24 mouse cellular contexts compared by ENCODE assay signal in the genomic region with DNA sequence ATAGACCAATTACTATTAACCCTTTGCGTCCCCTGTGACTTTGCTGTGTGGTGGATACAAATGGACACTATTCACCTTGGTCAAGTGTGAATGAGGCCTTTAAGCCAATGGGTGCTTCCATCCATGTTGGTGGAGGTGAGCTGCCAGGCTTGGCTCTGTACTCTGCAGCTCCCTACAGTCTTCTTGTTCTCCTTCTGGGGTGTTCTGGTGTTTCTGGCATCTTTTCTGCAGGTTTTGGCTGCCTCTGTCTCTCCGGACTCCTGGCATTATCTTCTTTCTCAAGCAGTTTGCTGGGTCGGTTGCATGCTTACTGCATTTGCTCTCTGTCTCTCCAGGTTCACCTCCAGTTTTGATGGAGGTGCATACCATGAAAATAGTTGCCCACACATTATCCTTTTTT. TPM values are rescaled to one million over a fixed set of nuclear protein-coding genes. Genes with fewer than 3 reads are reported as not detected.
DNase-seq lines count a peak whose midpoint lies in the region; ATAC-seq and TF ChIP-seq lines count a peak whose summit lies in the region.
"Had no signal": no experiment of that assay in that cellular context is flagged by ENCODE, and none has a peak within 500 bp of the region (broad histone marks: within the 10 kb centered on the region; RNA-seq: fewer than 3 reads in every experiment).

No protein-coding gene starts in this region.

- peak; percentile 87 for DNase-seq in heart, adult 11 months
- DNase-seq in heart, postnatal 4 days, result no peak
- no peak for DNase-seq in liver, adult 2 months (ENCODE audit: extremely low read depth, low read depth, low spot score)
- DNase-seq in cerebellum, adult 9-10 months, result no peak
- DNase-seq: adrenal gland, adult 8-10 months; adrenal gland, postnatal 25 days; cerebellum, adult 18-20 months; cerebellum, adult 9-11 months; cerebellum, postnatal 25 days; gastrocnemius, postnatal 14 days; heart, adult 18-20 months had no signal

- peaks cover 28% of the 10 kb centered on the region for H3K4me1 ChIP-seq in forebrain, embryonic 13.5 days
- H3K4me1 ChIP-seq in forebrain, embryonic 12.5 days, result peaks cover 24% of the 10 kb centered on the region
- peaks cover 2% of the 10 kb centered on the region for H3K4me1 ChIP-seq in liver, adult 2 months (ENCODE audit: control insufficient read depth, insufficient read depth, low read length)
- no peaks in the 10 kb centered on the region for H3K4me1 ChIP-seq in liver, embryonic 12.5 days

- no peaks in the 10 kb centered on the region for H3K79me2 ChIP-seq in liver, adult 2 months (ENCODE audit: control insufficient read depth, insufficient read depth, low read length)

- H3K27me3 ChIP-seq in forebrain, embryonic 13.5 days, result no peaks in the 10 kb centered on the region
- no peaks in the 10 kb centered on the region for H3K27me3 ChIP-seq in forebrain, embryonic 12.5 days
- no peaks in the 10 kb centered on the region for H3K27me3 ChIP-seq in liver, adult 2 months (ENCODE audit: control insufficient read depth, insufficient read depth, low read length)
- peaks cover 2% of the 10 kb centered on the region; the same call in 1 of the 2 replicates for H3K27me3 ChIP-seq in liver, embryonic 12.5 days (replicated peaks)
- H3K27me3 ChIP-seq: embryonic facial prominence, embryonic 12.5 days; embryonic facial prominence, embryonic 15.5 days; hindbrain, embryonic 13.5 days; intestine, embryonic 15.5 days had no signal

- H3K36me3 ChIP-seq in forebrain, embryonic 13.5 days (ENCODE audit: poor library complexity, severe bottlenecking), result peaks cover 14% of the 10 kb centered on the region; the same call in 1 of the 2 replicates
- H3K36me3 ChIP-seq in forebrain, embryonic 12.5 days (replicated peaks), result peaks cover 19% of the 10 kb centered on the region
- H3K36me3 ChIP-seq in liver, adult 2 months (ENCODE audit: control insufficient read depth, insufficient read depth, low read length), result no peaks in the 10 kb centered on the region
- H3K36me3 ChIP-seq in liver, embryonic 12.5 days, result no peaks in the 10 kb centered on the region
- H3K36me3 ChIP-seq: embryonic facial prominence, embryonic 15.5 days; intestine, embryonic 15.5 days had no signal

- 0 out of 2 replicates have a peak, but pooled peaks cover 4% of the 10 kb centered on the region for H3K9me3 ChIP-seq in forebrain, embryonic 13.5 days (replicated peaks)
- no peaks in the 10 kb centered on the region for H3K9me3 ChIP-seq in forebrain, embryonic 12.5 days
- no peaks in the 10 kb centered on the region for H3K9me3 ChIP-seq in liver, embryonic 12.5 days (replicated peaks)
- H3K9me3 ChIP-seq: embryonic facial prominence, embryonic 12.5 days; embryonic facial prominence, embryonic 15.5 days; heart, embryonic 10.5 days; hindbrain, embryonic 10.5 days; hindbrain, embryonic 13.5 days; intestine, embryonic 15.5 days had no signal

- ATAC-seq in forebrain, embryonic 13.5 days, result no peak
- no peak for ATAC-seq in forebrain, embryonic 12.5 days (ENCODE audit: low FRiP score)
- ATAC-seq in liver, embryonic 12.5 days, result no peak
- ATAC-seq: activated CD4-positive, CD25-positive, alpha-beta regulatory T cell, adult 4 months; forebrain, embryonic 16.5 days; hindbrain, embryonic 16.5 days; intestine, embryonic 15.5 days had no signal

- H3K4me3 ChIP-seq in forebrain, embryonic 13.5 days, result no peak overlapping the region
- no peak overlapping the region for H3K4me3 ChIP-seq in forebrain, embryonic 12.5 days (replicated peaks)
- H3K4me3 ChIP-seq in liver, adult 2 months (ENCODE audit: insufficient read depth, low read depth, low read length), result no peak overlapping the region
- H3K4me3 ChIP-seq in liver, embryonic 12.5 days, result no peak overlapping the region
- H3K4me3 ChIP-seq: embryonic facial prominence, embryonic 12.5 days; embryonic facial prominence, embryonic 15.5 days; heart, embryonic 10.5 days; hindbrain, embryonic 10.5 days; hindbrain, embryonic 13.5 days; intestine, embryonic 15.5 days had no signal

- H3K27ac ChIP-seq in forebrain, embryonic 13.5 days, result peak overlapping the region; percentile 25; the same call in 1 of the 2 replicates
- no peak overlapping the region for H3K27ac ChIP-seq in forebrain, embryonic 12.5 days
- peak overlapping the region; percentile 7; the same call in 1 of the 2 replicates for H3K27ac ChIP-seq in liver, adult 2 months (replicated peaks; ENCODE audit: insufficient read depth, low read depth, low read length)
- no peak overlapping the region for H3K27ac ChIP-seq in liver, embryonic 12.5 days
- H3K27ac ChIP-seq: embryonic facial prominence, embryonic 12.5 days; embryonic facial prominence, embryonic 15.5 days; heart, embryonic 10.5 days; hindbrain, embryonic 10.5 days; hindbrain, embryonic 13.5 days; intestine, embryonic 15.5 days had no signal

- no peak overlapping the region for H3K9ac ChIP-seq in forebrain, embryonic 13.5 days
- no peak overlapping the region for H3K9ac ChIP-seq in forebrain, embryonic 12.5 days
- no peak overlapping the region for H3K9ac ChIP-seq in liver, adult 2 months (ENCODE audit: low read depth, low read length)
- H3K9ac ChIP-seq in liver, embryonic 12.5 days, result no peak overlapping the region
- H3K9ac ChIP-seq: embryonic facial prominence, embryonic 12.5 days; embryonic facial prominence, embryonic 15.5 days; hindbrain, embryonic 13.5 days; intestine, embryonic 15.5 days had no signal

- 87% methylated on average over 3 of the region's 3 CpGs for WGBS in forebrain, embryonic 13.5 days
- WGBS in forebrain, embryonic 12.5 days, result 90% methylated on average over 3 of the region's 3 CpGs
- WGBS in liver, adult 2 months, result 73% methylated on average over 3 of the region's 3 CpGs
- 57% methylated on average over 3 of the region's 3 CpGs for WGBS in liver, embryonic 12.5 days (ENCODE audit: insufficient replicate concordance)

- TF ChIP-seq POLR2A in liver, adult 2 months (IDR thresholded peaks at IDR 0.05; ENCODE audit: extremely low read depth, insufficient read depth, low read length), result no peak

- TF ChIP-seq CTCF in liver, adult 2 months (IDR thresholded peaks at IDR 0.05; ENCODE audit: low read depth, low read length), result no peak

- H3K4me2 ChIP-seq in forebrain, embryonic 13.5 days, result no peak overlapping the region
- H3K4me2 ChIP-seq in forebrain, embryonic 12.5 days, result no peak overlapping the region
- no peak overlapping the region for H3K4me2 ChIP-seq in liver, embryonic 12.5 days
- H3K4me2 ChIP-seq: embryonic facial prominence, embryonic 12.5 days; embryonic facial prominence, embryonic 15.5 days; hindbrain, embryonic 13.5 days; intestine, embryonic 15.5 days had no signal

RNA-seq across cellular contexts. Expression of a gene that starts 7.2 kb away (rescaled TPM):
- polyA plus RNA-seq in forebrain, embryonic 13.5 days (2015; fragmentation: Nextera tagmentation; extraction: Ambion mirVana), result 30.6 and 37.8 TPM in 2 replicates
- 67.6 and 72.1 TPM in 2 replicates for polyA plus RNA-seq in forebrain, embryonic 12.5 days (2016; fragmentation: Nextera tagmentation; extraction: Ambion mirVana)
- total RNA-seq in heart, postnatal 4 days (2021), result 100 to 1,000 TPM; 219 to 225 TPM
- total RNA-seq in liver, adult 2 months (2014; rRNA removed), result 7.8 and 9.7 TPM in 2 replicates
- polyA plus RNA-seq in liver, adult 2 months (2012; rRNA removed), result 7.2 and 9.1 TPM in 2 replicates
- polyA plus RNA-seq in liver, embryonic 12.5 days (2016; fragmentation: Nextera tagmentation; extraction: Ambion mirVana), result 13.9 and 14.6 TPM in 2 replicates
- total RNA-seq: common myeloid progenitor, adult 5-6 weeks had no signal
- polyA plus RNA-seq: activated CD4-positive, CD25-positive, alpha-beta regulatory T cell, adult 4 months had no signal

Comparison
In these comparisons a context has a peak if more than half of its experiments do, and no peak if none do; other contexts are left out.
1. H3K27ac ChIP-seq: peak in forebrain, embryonic 13.5 days (single experiment) and liver, adult 2 months (single experiment); none in forebrain, embryonic 12.5 days (single experiment) and liver, embryonic 12.5 days (single experiment).